ENCODE assay signal across 8 mouse cellular contexts in the genomic region with DNA sequence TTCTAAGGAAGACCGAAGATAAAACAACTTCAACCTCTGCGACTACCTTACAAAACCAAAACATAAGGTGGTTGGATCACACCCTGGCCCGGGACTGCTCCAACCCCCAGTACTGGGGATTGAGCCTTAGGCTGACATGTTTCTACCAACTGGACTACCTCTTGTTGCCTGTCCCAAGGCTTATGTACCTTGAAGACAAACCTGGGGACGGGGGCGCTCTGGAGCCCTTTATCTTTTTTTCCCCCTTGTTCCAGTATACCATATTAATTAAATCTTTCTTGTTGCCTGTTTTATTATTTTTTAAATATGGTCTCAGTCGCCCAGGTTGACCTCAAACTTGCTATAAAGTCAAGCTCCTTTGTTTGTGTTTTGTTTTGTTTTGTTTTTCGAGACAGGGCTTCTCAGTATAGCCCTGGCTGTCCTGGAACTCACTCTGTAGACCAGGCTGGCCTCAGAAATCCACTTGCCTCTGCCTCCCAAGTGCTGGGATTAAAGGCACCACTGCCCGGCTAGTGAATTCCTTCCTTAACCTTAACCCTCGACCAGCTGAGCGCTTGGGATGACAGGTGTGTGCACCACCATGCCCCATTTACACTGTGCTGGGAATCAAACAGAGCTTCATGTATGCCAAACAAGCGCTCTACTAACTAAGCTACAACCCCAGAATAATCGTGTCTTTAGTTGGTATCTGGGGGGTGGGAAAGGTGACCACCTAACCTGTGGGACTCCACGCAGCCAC. TPM values are rescaled to one million over a fixed set of nuclear protein-coding genes. Genes with fewer than 3 reads are reported as not detected.
DNase-seq lines count a peak whose midpoint lies in the region; ATAC-seq and TF ChIP-seq lines count a peak whose summit lies in the region.

No protein-coding gene starts in this region.

- no peak for TF ChIP-seq POLR2A in thymus, adult 2 months (IDR thresholded peaks at IDR 0.05; ENCODE audit: control insufficient read depth, extremely low read depth, insufficient read depth, low read length, poor library complexity)

- 0 out of 2 replicates have a peak, but pooled peaks have one; percentile 19 for ATAC-seq in cerebellum, adult (ENCODE audit: insufficient number of reproducible peaks, low FRiP score, low TSS enrichment)
- ATAC-seq in liver, embryonic 13.5 days (ENCODE audit: low read depth), result peak; percentile 53

- H3K4me1 ChIP-seq in thymus, adult 2 months (replicated peaks; ENCODE audit: control insufficient read depth, insufficient read depth, low read length), result peaks cover 23% of the 10 kb centered on the region
- H3K4me1 ChIP-seq in liver, embryonic 13.5 days (replicated peaks), result peaks cover 40% of the 10 kb centered on the region

- 39% methylated on average over 13 of the region's 13 CpGs for WGBS in thymus, adult 2 months
- 25% methylated on average over 13 of the region's 13 CpGs for WGBS in liver, embryonic 13.5 days (ENCODE audit: insufficient replicate concordance)

- H3K9ac ChIP-seq in liver, embryonic 13.5 days, result peak overlapping the region; percentile 97

- no peaks in the 10 kb centered on the region for H3K27me3 ChIP-seq in thymus, adult 2 months (ENCODE audit: control insufficient read depth, insufficient read depth, low read length)
- H3K27me3 ChIP-seq in liver, embryonic 13.5 days, result no peaks in the 10 kb centered on the region

- H3K4me2 ChIP-seq in liver, embryonic 13.5 days, result peak overlapping the region; percentile 86

- no peak for TF ChIP-seq CTCF in thymus, adult 2 months (IDR thresholded peaks at IDR 0.05; ENCODE audit: borderline replicate concordance, control insufficient read depth, extremely low read depth, insufficient read depth, low read length, poor library complexity)

- H3K36me3 ChIP-seq in thymus, adult 2 months (ENCODE audit: control insufficient read depth, insufficient read depth, low read length), result peaks cover 4% of the 10 kb centered on the region
- H3K36me3 ChIP-seq in liver, embryonic 13.5 days, result peaks cover 40% of the 10 kb centered on the region

- H3K27ac ChIP-seq in thymus, adult 2 months (ENCODE audit: control insufficient read depth, insufficient read depth, low read length), result no peak overlapping the region
- H3K27ac ChIP-seq in liver, embryonic 13.5 days, result peak overlapping the region; percentile 81

- no peak for DNase-seq in cerebellum, postnatal 36 days
- DNase-seq in thymus, adult 2 months, result no peak
- no peak for DNase-seq in thymus, postnatal 0 days (ENCODE audit: low spot score)
- DNase-seq in liver, embryonic 13.5 days, result no peak
- DNase-seq in adrenal gland, postnatal 36 days, result no peak
- DNase-seq in Muller cell, postnatal 12 days (ENCODE audit: inconsistent ontology term), result no peak
- DNase-seq in layer of hippocampus, adult 8-10 months (ENCODE audit: low spot score in 2 of 2), result no peak

- peak overlapping the region; percentile 96 for H3K4me3 ChIP-seq in thymus, adult 2 months (ENCODE audit: control insufficient read depth, insufficient read depth, low read length)
- H3K4me3 ChIP-seq in liver, embryonic 13.5 days (replicated peaks), result peak overlapping the region; percentile 100

- H3K9me3 ChIP-seq in liver, embryonic 13.5 days (replicated peaks), result no peaks in the 10 kb centered on the region

RNA-seq across cellular contexts. Expression of gene Lrrc47, which starts 0.5 kb away (rescaled TPM):
- polyA plus RNA-seq in thymus, adult 2 months (2012; rRNA removed), result 118 and 144 TPM in 2 replicates
- polyA plus RNA-seq in thymus, postnatal 0 days (2015; fragmentation: Nextera tagmentation; extraction: Ambion mirVana), result 18.7 and 24.4 TPM in 2 replicates
- 19.1 and 20.3 TPM in 2 replicates for polyA plus RNA-seq in liver, embryonic 13.5 days (2015; fragmentation: Nextera tagmentation; extraction: Ambion mirVana)
- total RNA-seq in adrenal gland, postnatal 36 days (2021), result 10 to 100 TPM; 55.6 to 58.5 TPM
- 10 to 100 TPM; 51.4 to 75.9 (median 65.7) TPM for total RNA-seq in layer of hippocampus, adult 8-10 months (2022)

RNA-seq across cellular contexts. Expression of gene Smim1, which starts 15.0 kb away (rescaled TPM):
- polyA plus RNA-seq in thymus, adult 2 months (2012; rRNA removed), result 12.0 and 24.3 TPM in 2 replicates
- 8.8 and 11.7 TPM in 2 replicates for polyA plus RNA-seq in thymus, postnatal 0 days (2015; fragmentation: Nextera tagmentation; extraction: Ambion mirVana)
- 327 and 398 TPM in 2 replicates for polyA plus RNA-seq in liver, embryonic 13.5 days (2015; fragmentation: Nextera tagmentation; extraction: Ambion mirVana)
- total RNA-seq in adrenal gland, postnatal 36 days (2021), result 10 to 100 TPM; 45.4 to 54.8 TPM
- 10 to 100 TPM in 2 of 4 experiments, 1 to 10 TPM in 2; 9.3 to 15.6 (median 11.2) TPM for total RNA-seq in layer of hippocampus, adult 8-10 months (2022)

RNA-seq across cellular contexts. Expression of gene Ccdc27, which starts 31.4 kb away (rescaled TPM):
- 0.05 and 0.08 TPM in 2 replicates for polyA plus RNA-seq in thymus, adult 2 months (2012; rRNA removed)
- 0.05 TPM in 1 of 2 replicates, not detected in the other for polyA plus RNA-seq in thymus, postnatal 0 days (2015; fragmentation: Nextera tagmentation; extraction: Ambion mirVana)
- 0.07 TPM in 1 of 2 replicates, not detected in the other for polyA plus RNA-seq in liver, embryonic 13.5 days (2015; fragmentation: Nextera tagmentation; extraction: Ambion mirVana)
- total RNA-seq in adrenal gland, postnatal 36 days (2021), result not detected
- total RNA-seq in layer of hippocampus, adult 8-10 months (2022), result under 1 TPM; 0.85 to 0.99 (median 0.89) TPM

RNA-seq across cellular contexts. Expression of gene Cep104, which starts 36.1 kb away (rescaled TPM):
- polyA plus RNA-seq in thymus, adult 2 months (2012; rRNA removed), result 24.5 and 24.6 TPM in 2 replicates
- 11.5 and 11.7 TPM in 2 replicates for polyA plus RNA-seq in thymus, postnatal 0 days (2015; fragmentation: Nextera tagmentation; extraction: Ambion mirVana)
- 6.3 and 8.7 TPM in 2 replicates for polyA plus RNA-seq in liver, embryonic 13.5 days (2015; fragmentation: Nextera tagmentation; extraction: Ambion mirVana)
- 10 to 100 TPM; 25.3 to 28.2 TPM for total RNA-seq in adrenal gland, postnatal 36 days (2021)
- 10 to 100 TPM; 29.6 to 39.3 (median 33.0) TPM for total RNA-seq in layer of hippocampus, adult 8-10 months (2022)

RNA-seq across cellular contexts. Expression of gene Dffb, which starts 36.1 kb away (rescaled TPM):
- polyA plus RNA-seq in thymus, adult 2 months (2012; rRNA removed), result 50.1 and 54.6 TPM in 2 replicates
- polyA plus RNA-seq in thymus, postnatal 0 days (2015; fragmentation: Nextera tagmentation; extraction: Ambion mirVana), result 23.3 and 25.5 TPM in 2 replicates
- polyA plus RNA-seq in liver, embryonic 13.5 days (2015; fragmentation: Nextera tagmentation; extraction: Ambion mirVana), result 11.0 and 11.1 TPM in 2 replicates
- 1 to 10 TPM; 2.9 to 3.7 TPM for total RNA-seq in adrenal gland, postnatal 36 days (2021)
- 10 to 100 TPM; 11.6 to 17.7 (median 14.5) TPM for total RNA-seq in layer of hippocampus, adult 8-10 months (2022)

Comparison
In these comparisons a context has a peak if more than half of its experiments do, and no peak if none do; other contexts are left out.
1. RNA of gene Smim1, which starts 15.0 kb away (polyA plus RNA-seq): 327 to 398 TPM in liver, embryonic 13.5 days; 12.0 to 24.3 TPM in thymus, adult 2 months and 8.8 to 11.7 TPM in thymus, postnatal 0 days; every median in the first group is over 10 times any median in the second.